Mouse (Mus musculus) MN1 (cell line): ENCODE measurements around the gene Enox1.

Experiments
- DNase-seq: peaks from one replicate; pipeline ENCODE4 v3.0.0-alpha.2; 2016; ENCODE audit warnings: low spot score

Gene Enox1

DNA sequence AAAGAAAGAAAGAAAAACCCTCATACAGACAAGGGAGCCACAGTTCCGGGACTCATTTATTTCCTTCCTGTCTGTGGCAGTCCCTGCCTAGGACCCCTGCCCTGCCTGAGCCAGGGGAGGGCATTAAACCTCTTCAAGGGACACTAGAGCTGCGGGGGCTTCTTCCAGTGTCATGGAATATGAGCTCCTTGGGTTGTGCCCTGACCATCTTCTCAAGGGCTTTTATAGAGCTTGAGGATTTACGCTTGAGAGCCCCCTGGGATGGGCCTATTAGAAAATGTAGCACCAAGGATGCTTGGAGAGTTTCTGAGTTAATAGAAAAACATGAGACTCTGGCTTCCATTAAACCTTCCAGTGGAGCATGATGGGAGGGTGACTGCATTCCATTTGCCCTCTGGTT lies 39.7 kb downstream of the Enox1 start:
- DNase-seq: no peak

DNA sequence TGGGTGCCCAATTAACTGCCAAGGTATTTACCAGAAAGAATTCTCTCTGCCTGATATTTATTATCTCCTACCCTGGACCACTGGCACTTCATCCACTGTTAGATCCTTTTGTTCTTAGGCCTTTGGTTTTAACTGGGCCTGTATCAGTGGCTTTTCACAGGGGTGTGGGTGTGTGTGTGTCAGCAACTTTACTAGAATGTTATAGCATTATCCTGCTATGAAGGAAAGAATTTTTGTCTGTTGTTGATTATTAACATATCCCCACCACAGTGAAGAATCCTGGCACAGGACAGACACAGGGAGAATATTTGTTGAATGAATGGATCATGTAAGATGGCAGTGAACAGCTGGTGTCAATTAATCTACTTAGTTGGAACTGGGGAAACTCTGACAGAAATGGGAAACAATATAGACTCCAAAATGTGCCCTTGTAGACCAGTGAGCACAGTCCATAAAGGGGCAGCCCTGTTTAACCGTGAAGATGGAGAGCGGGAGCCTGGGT lies 40.9 kb downstream of the Enox1 start:
- DNase-seq: no peak

DNA sequence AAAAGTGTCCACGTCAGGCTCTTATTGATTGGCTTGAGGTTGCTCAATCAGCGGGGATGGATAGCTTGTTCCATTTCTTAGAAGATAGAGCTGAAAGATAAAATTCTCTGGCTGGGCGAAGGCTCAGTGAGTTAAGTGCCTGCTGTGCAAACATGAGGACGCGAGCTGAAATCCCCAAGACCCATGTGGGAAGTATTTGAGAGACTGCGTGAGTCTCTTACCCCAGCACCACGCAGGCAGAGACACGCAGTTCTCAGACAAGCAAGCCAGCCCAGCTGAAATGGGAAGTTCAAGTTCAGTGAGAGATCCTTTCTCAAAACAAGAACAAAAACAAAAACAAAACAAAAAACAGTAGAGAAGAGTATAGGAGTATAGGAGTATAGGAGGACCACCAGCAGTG lies 54.3 kb downstream of the Enox1 start:
- DNase-seq: no peak

- DNase-seq: peak; percentile 21
These were observed 56.6 kb downstream of the Enox1 start for GRCm38 (mm10) chr14:77213210-77213609.

DNA sequence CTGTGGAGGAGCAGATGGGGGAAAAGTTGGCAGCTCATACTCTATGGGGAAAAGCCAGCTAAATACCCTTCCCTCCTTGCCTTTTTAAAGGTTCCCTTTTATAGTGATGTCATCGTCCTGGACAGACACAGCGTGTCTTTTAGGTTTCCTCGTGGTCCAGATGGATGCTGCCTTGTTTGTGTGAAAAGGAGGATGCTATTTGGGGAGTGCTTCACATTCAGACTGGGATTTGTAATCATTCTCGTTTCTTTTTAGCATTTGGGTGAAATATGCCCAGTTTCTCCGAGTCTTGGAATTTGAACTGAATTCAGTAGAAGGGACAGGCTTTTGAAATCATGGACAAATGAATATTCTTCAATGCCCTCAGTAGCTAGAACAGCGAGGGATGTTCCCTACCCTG lies 58.3 kb downstream of the Enox1 start:
- no peak for DNase-seq

GRCm38 (mm10) chr14:77225346-77225745 lies 68.8 kb downstream of the Enox1 start:
- DNase-seq: no peak

DNA sequence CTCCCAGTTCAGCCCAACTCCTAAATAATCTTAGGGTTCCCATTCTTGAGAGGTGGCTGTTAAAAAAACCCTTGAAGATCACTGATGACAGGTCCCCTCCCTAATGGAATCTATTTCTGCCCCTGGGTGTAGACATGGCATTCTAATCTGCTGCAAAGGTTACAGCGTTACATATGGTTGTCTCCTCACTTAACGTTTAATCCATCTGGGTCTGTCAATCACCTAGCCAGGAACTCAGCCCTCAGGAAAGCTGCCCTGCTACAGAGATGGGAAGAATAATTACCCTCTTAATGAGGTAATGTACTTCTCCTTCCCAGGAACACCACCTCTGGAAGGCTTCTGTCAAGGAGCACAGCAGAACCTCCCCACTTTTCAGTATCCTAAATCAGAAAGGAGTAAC lies 82.2 kb downstream of the Enox1 start:
- DNase-seq: no peak

- DNase-seq: no peak
These were observed 82.8 kb downstream of the Enox1 start for GRCm38 (mm10) chr14:77239360-77239759.

DNA sequence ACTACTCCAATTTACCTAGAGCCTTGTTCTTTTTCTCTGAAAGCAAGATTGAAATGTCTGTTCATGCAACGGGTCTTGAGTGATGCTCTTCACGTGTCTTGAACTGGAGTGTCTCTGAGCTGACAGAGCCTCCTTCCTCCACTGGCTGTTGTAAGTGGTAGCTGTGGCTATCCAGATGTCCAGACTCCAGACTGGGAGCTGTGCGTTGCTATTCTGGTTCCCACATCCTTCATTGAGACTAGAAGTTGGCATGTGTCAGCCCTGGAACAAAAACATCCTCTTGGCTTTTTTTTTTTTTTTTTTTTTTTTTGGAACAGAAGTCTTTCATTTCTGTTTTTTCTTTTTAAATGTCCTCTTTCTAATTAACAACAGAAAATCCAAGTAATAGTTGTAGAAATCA lies 90.4 kb downstream of the Enox1 start:
- DNase-seq: no peak

GRCm38 (mm10) chr14:77248426-77248825 lies 91.9 kb downstream of the Enox1 start:
- peak; percentile 23 for DNase-seq

DNA sequence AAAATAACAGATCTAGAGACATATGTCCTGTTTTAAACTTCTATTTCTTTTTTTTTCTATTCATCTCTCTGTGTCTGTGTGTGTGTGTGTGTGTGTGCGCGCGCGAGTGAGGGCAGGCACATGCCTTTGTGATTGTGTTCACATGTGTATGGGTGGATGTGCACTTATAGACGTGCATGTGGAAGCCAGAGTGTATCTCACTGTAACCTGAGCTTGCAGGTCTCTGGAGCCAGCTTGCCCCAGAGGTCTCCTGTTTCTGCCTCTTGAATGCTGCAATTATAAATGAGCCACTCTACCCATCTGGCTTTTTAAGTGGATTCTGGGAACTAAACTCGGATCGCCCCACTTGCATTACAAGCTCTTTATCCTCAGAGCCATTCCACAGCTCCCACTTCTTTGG lies 92.4 kb downstream of the Enox1 start:
- DNase-seq: no peak

GRCm38 (mm10) chr14:77250652-77251238 lies 94.2 kb downstream of the Enox1 start:
- DNase-seq: no peak

GRCm38 (mm10) chr14:77255201-77255600 lies 98.6 kb downstream of the Enox1 start:
- DNase-seq: peak; percentile 13

GRCm38 (mm10) chr14:77255711-77256110 lies 99.1 kb downstream of the Enox1 start:
- DNase-seq: no peak

- DNase-seq: no peak
These were observed 100.4 kb downstream of the Enox1 start for GRCm38 (mm10) chr14:77256943-77257342.

- no peak for DNase-seq
These were observed 100.9 kb downstream of the Enox1 start for GRCm38 (mm10) chr14:77257461-77257860.

DNA sequence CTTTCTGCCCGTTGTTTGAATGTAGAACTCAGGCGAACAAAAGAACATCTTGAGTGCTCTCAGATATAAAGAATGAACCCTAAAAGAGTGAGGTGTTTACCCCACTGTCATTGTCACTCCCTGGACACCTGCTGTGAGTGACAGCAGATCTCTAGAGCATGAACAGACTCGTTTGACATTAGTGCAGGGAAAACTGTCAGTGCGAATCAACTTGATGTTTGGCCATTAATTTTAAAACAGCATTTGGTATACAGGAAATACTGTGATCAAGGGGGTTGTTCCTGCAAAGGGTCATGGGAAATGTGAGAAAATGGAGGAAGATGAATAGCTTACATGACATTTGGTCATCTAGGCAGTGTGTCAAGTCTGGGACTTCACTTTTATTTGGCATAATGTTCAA lies 101.6 kb downstream of the Enox1 start:
- DNase-seq: no peak

- no peak for DNase-seq
These were observed 103.1 kb downstream of the Enox1 start for GRCm38 (mm10) chr14:77259686-77260085.

GRCm38 (mm10) chr14:77260107-77260506 lies 103.5 kb downstream of the Enox1 start:
- DNase-seq: no peak

DNA sequence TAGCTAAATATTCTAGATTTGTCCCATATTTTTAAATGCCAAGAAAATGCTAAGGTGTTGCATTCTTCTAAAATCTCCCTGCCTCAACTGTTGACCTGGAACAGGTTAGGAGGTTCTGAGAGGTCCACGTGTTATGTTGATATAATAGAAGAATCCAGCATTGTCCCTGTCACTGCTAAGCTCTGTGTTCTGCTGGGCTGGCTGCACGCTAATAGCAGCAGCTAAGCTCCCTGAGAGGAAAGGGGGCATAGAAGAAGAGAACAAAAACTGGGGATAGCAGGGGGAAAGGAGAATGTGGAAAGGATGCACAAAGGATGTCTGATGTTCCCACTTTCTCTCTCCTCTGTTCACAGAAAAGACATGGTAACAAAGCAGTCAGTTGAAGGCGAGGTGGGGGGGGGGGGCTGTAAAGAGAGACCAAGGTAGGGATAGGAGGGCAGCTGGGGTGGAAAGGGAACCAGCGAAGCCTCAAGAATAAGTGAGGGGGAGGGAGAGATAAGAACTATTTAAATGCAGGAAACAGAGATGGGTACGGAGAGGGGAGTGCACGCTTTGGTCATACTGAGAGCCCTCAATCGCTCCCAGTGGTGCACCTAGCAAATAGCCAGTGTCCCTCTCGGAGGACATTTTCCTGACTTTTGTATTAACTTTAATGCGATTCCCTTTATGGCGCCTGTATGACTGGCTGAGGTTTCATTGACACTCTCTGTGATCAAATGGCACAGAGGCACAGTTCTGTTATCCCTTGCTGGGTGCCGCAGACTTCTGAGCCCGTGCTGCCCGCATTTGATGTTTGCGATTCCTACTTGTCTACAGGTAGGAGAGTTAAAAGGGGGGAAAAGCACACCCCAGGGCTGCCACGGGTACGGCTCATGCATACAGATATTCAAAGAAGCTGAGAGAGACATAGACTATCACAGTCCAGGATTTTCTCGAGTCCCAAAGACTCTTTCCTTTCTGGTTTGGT lies 110.5 kb downstream of the Enox1 start:
- no peak for DNase-seq

DNA sequence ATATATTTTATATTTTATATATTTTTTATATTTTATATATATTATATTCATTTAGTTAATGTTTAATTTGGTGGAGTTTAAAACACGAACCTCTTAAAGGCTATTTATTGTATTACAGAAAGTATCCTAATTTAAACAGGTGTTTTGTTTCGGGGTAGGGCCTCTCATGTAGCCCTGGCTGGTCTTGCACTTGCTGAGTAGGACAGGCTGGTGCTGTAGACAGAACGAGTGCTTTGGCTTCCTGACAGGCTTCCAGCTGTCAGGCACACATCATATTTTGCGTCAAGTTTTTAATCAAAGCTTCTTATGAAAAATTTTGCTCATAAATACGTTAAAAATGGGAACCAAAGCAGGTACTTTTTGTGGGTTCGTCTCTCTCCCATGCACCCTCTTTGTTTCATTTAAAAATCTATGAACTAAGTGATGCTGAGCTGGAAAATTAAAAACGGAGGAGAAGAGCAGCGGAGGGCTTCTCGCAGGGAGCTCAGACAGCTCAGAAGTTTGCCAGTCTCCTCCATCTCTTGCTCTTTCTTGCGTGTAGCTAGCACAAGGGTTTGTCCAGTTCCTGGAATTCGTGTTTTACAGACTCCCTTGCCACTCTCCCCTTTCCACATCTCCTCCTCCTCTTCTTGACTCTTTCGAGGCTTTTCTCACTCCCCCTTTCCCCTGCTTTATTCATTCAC lies 115.8 kb downstream of the Enox1 start:
- DNase-seq: no peak

DNA sequence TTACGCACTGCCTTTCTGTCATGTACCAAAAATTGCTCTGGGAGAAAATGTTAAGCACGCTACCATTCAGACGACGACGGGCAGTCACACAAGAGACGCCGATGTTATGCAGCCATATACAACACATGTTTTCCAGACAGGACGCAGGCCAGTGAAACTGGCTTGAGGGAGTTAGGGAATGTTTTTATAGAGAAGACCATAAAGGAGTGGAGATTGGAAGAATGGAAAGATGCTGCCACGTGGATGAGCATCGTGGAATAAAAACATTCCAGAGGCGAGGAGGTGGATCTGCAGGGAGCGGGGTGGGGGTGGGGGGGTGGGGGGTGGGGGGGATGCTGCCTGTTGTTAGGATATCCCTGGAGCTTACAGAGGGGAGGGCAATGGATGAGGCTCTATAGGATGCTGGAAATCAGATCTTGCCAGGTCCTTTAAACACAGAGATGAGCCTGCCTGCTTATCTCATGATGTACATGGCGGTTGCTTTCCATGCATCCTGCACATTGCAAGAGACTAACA lies 116.4 kb downstream of the Enox1 start:
- no peak for DNase-seq

GRCm38 (mm10) chr14:77273721-77274120 lies 117.2 kb downstream of the Enox1 start:
- DNase-seq: no peak
